Mouse (Mus musculus) spleen, adult 2 months (tissue): ENCODE results near the gene Mllt1.

Source experiments
- CTCF ChIP-seq: fragments of 200-500 bp; IDR thresholded peaks from 2 replicates; pipeline ENCODE4 v1.5.1; 2011; ENCODE audit warnings: mild to moderate bottlenecking, inconsistent platforms; ENCODE audit not compliant: insufficient read depth, insufficient read length, insufficient replicate concordance; ENCODE audit errors: extremely low read depth
- POLR2A ChIP-seq: fragments of 200-500 bp; IDR thresholded peaks from 2 replicates; pipeline ENCODE4 v1.6.1; 2011; ENCODE audit warnings: low read depth, low read length, inconsistent platforms

DNA sequence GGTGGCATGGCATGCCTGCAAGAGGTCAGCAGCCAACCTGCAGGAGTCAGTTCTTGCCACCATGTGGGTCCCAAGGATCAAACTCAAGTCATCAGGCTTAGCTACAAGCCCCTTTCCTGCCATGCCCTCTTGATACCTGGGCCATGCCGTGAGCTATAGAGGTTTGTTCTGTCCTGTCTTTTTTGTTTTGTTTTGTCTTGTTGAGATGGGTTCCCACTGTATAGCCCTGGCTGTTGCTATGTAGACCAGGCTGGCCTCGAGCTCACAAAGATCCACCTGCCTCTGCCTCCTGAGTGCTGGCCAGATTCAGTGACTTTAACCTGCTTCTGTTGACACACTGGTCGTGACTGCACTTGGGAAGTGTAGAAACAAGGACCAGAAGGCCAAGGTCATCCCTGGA, 40.2 kb upstream of the Mllt1 start:
- no peak for TF ChIP-seq POLR2A
- TF ChIP-seq CTCF, result no peak
